Comparison of ENCODE assay signal across 8 mouse cellular contexts in genomic region chr6:149308956-149309932, GRCm38 (mm10). TPM values are rescaled to one million over a fixed set of nuclear protein-coding genes. Genes with fewer than 3 reads are reported as not detected.
DNase-seq lines count a peak whose midpoint lies in the region; ATAC-seq and TF ChIP-seq lines count a peak whose summit lies in the region.

Gene Resf1, plus strand, starts transcription at chr6:149309414.

- H3K9ac ChIP-seq in embryonic facial prominence, embryonic 15.5 days: peak within 1 kb of the TSS; percentile 95
- peak within 1 kb of the TSS; percentile 93 for H3K9ac ChIP-seq in kidney, embryonic 15.5 days

- peak within 1 kb of the TSS; percentile 52 for H3K4me2 ChIP-seq in embryonic facial prominence, embryonic 15.5 days (replicated peaks)
- H3K4me2 ChIP-seq in kidney, embryonic 15.5 days: peak within 1 kb of the TSS; percentile 61

- no peak for TF ChIP-seq CTCF in bone marrow, adult 2 months (IDR thresholded peaks at IDR 0.05; ENCODE audit: control insufficient read depth, insufficient read depth, low read length)

- 2% methylated on average over 61 of the region's 61 CpGs for WGBS in bone marrow, adult 2 months
- WGBS in embryonic facial prominence, embryonic 15.5 days: 3% methylated on average over 61 of the region's 61 CpGs
- WGBS in heart, embryonic 10.5 days: 5% methylated on average over 61 of the region's 61 CpGs
- 4% methylated on average over 61 of the region's 61 CpGs for WGBS in kidney, embryonic 15.5 days

- peak within 1 kb of the TSS; percentile 66 for H3K4me3 ChIP-seq in bone marrow, adult 2 months (replicated peaks; ENCODE audit: control insufficient read depth, low read depth, low read length)
- H3K4me3 ChIP-seq in embryonic facial prominence, embryonic 15.5 days (replicated peaks): peak within 1 kb of the TSS; percentile 88
- H3K4me3 ChIP-seq in heart, embryonic 10.5 days: peak within 1 kb of the TSS; percentile 85
- peak within 1 kb of the TSS; percentile 92 for H3K4me3 ChIP-seq in kidney, embryonic 15.5 days (replicated peaks)

- peak; percentile 83 for TF ChIP-seq POLR2A in bone marrow, adult 2 months (IDR thresholded peaks at IDR 0.05; ENCODE audit: borderline replicate concordance, control insufficient read depth, low read depth, low read length)

- H3K9me3 ChIP-seq in embryonic facial prominence, embryonic 15.5 days (replicated peaks): no peaks in the 10 kb centered on the region; the same call in 1 of the 2 replicates
- 0 out of 2 replicates have a peak, but pooled peaks cover 6% of the 10 kb centered on the region for H3K9me3 ChIP-seq in heart, embryonic 10.5 days
- peaks cover 7% of the 10 kb centered on the region; the same call in 1 of the 2 replicates for H3K9me3 ChIP-seq in kidney, embryonic 15.5 days (replicated peaks)

- ATAC-seq in embryonic facial prominence, embryonic 15.5 days (ENCODE audit: insufficient number of reproducible peaks, low FRiP score, low TSS enrichment, low read depth): peak; percentile 99
- ATAC-seq in kidney, embryonic 15.5 days (replicated peaks; ENCODE audit: low FRiP score): peak; percentile 100
- ATAC-seq in monocyte, adult 5-6 weeks (replicated peaks; ENCODE audit: insufficient number of reproducible peaks, low FRiP score, low TSS enrichment, poor library complexity, severe bottlenecking): peak; percentile 87

- no peaks in the 10 kb centered on the region for H3K27me3 ChIP-seq in embryonic facial prominence, embryonic 15.5 days
- no peaks in the 10 kb centered on the region for H3K27me3 ChIP-seq in heart, embryonic 10.5 days (ENCODE audit: insufficient read depth, poor library complexity, severe bottlenecking)
- H3K27me3 ChIP-seq in kidney, embryonic 15.5 days: no peaks in the 10 kb centered on the region

- peak within 1 kb of the TSS; percentile 100 for H3K27ac ChIP-seq in bone marrow, adult 2 months (ENCODE audit: control insufficient read depth, insufficient read depth, low read depth, low read length, poor library complexity)
- peak within 1 kb of the TSS; percentile 99 for H3K27ac ChIP-seq in embryonic facial prominence, embryonic 15.5 days (replicated peaks)
- peak within 1 kb of the TSS; percentile 99 for H3K27ac ChIP-seq in heart, embryonic 10.5 days
- H3K27ac ChIP-seq in kidney, embryonic 15.5 days: peak within 1 kb of the TSS; percentile 100

- DNase-seq in 416B (ENCODE audit: low read depth) (peak; percentile 95), liver (peak; percentile 92)
- DNase-seq in heart, embryonic 10.5 days (ENCODE audit: low spot score): peak; percentile 96
- DNase-seq in spleen, postnatal 4 days (ENCODE audit: low spot score in 2 of 2): peak; percentile 89 to 95

- peaks cover 1% of the 10 kb centered on the region; the same call in 1 of the 2 replicates for H3K4me1 ChIP-seq in bone marrow, adult 2 months (ENCODE audit: control insufficient read depth, insufficient read depth, low read length)
- peaks cover 10% of the 10 kb centered on the region for H3K4me1 ChIP-seq in embryonic facial prominence, embryonic 15.5 days
- 0 out of 2 replicates have a peak, but pooled peaks cover 3% of the 10 kb centered on the region for H3K4me1 ChIP-seq in heart, embryonic 10.5 days
- H3K4me1 ChIP-seq in kidney, embryonic 15.5 days: peaks cover 17% of the 10 kb centered on the region

- H3K36me3 ChIP-seq in embryonic facial prominence, embryonic 15.5 days: peaks cover 17% of the 10 kb centered on the region; the same call in 1 of the 2 replicates
- peaks cover 19% of the 10 kb centered on the region for H3K36me3 ChIP-seq in heart, embryonic 10.5 days
- peaks cover 32% of the 10 kb centered on the region; the same call in 1 of the 2 replicates for H3K36me3 ChIP-seq in kidney, embryonic 15.5 days

RNA-seq across cellular contexts. Expression of gene Resf1, which starts in this region (rescaled TPM):
- 17.1 and 34.0 TPM in 2 replicates for polyA plus RNA-seq in bone marrow, adult 2 months (2011; ENCODE audit: insufficient read depth, insufficient read length, low replicate concordance, missing spikeins)
- polyA plus RNA-seq in embryonic facial prominence, embryonic 15.5 days (2015; fragmentation: Nextera tagmentation; extraction: Ambion mirVana): 39.9 and 42.5 TPM in 2 replicates
- 28.3 and 45.5 TPM in 2 replicates for polyA plus RNA-seq in heart, embryonic 10.5 days (2016; fragmentation: Nextera tagmentation; extraction: Ambion mirVana)
- 54.9 and 61.5 TPM in 2 replicates for polyA plus RNA-seq in kidney, embryonic 15.5 days (2015; fragmentation: Nextera tagmentation; extraction: Ambion mirVana)
- 136 to 145 TPM (median 140 TPM) in 3 replicates for total RNA-seq in monocyte, adult 5-6 weeks (2017)

Comparison
In these comparisons a context has a peak if more than half of its experiments do, and no peak if none do; other contexts are left out.
1. Peak in every context shown above with its lines: DNase-seq, ATAC-seq, H3K4me3 ChIP-seq and H3K27ac ChIP-seq.